Mouse (Mus musculus): ENCODE results near the gene Cldn6.

DNA sequence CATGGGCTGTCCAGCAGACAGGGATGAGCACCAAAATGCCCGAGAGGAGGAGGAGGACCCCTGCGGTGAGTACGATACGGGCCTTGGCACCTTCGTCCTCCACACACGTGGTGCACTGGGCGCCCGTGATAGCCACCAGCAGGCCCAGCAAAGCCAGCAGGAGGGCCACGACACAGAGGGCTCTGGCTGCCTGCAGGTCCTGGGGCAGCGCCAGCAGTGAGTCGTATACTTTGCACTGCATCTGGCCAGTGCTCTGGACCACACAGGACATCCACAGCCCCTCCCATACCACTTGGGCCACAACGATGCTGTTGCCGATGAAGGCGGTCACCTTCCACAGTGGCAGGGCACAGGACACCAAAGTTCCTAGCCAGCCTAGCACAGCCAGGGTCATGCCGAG, 4.2 kb downstream of the Cldn6 start:
- TF ChIP-seq POLR2A (IDR thresholded peaks at IDR 0.05; ENCODE audit: borderline replicate concordance, extremely low read depth, insufficient read depth, insufficient read length, poor library complexity, severe bottlenecking) (no peak), CTCF (IDR thresholded peaks at IDR 0.05; ENCODE audit: borderline replicate concordance, extremely low read depth, insufficient read depth, insufficient read length) (no peak)
